In the genomic region with DNA sequence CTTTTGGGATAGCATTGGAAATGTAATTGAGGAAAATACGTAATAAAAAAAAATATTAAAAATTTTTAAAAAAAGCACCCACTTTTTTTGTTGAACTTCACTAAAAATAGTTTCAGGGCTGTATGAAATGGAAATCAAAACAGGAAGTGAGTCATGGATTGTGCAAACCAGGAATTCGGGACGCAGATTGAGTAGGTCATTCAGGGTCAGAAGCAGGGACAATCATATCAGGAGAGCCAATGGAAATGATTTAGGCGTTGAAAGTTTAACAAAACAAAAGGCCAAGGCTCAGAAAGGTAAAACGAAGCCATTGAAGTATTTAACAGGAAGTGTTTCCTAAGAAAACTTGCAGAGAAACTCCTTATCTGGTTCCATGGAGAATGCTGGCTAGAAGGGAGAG, we compare ENCODE assay signal across 15 mouse cellular contexts.
A peak's percentile ranks its signal among the peaks of the same experiment; 100 is the strongest.
DNase-seq lines count a peak whose midpoint lies in the region; ATAC-seq and TF ChIP-seq lines count a peak whose summit lies in the region.
"Had no signal": no experiment of that assay in that cellular context is flagged by ENCODE, and none has a peak within 500 bp of the region (broad histone marks: within the 10 kb centered on the region; RNA-seq: fewer than 3 reads in every experiment).

No protein-coding gene starts in this region.

- H3K4me3 ChIP-seq in heart, postnatal 0 days (ENCODE audit: low read depth, low read length): no peak overlapping the region
- no peak overlapping the region for H3K4me3 ChIP-seq in macrophage (ENCODE audit: inconsistent target)
- no peak overlapping the region for H3K4me3 ChIP-seq in thymus, adult 2 months (ENCODE audit: control insufficient read depth, insufficient read depth, low read length)
- H3K4me3 ChIP-seq: hindbrain, embryonic 10.5 days; limb, embryonic 15.5 days; lung, embryonic 15.5 days; midbrain, embryonic 13.5 days had no signal

- no peaks in the 10 kb centered on the region for H3K9me3 ChIP-seq in heart, postnatal 0 days (replicated peaks; ENCODE audit: control insufficient read depth, low read length)
- H3K9me3 ChIP-seq: hindbrain, embryonic 10.5 days; limb, embryonic 15.5 days; lung, embryonic 15.5 days; midbrain, embryonic 13.5 days had no signal

- 42% methylated on average over 5 of the region's 5 CpGs for WGBS in heart, postnatal 0 days
- WGBS in macrophage (ENCODE audit: missing documents): 40% methylated on average over 5 of the region's 5 CpGs
- WGBS in thymus, adult 2 months: 77% methylated on average over 5 of the region's 5 CpGs

- ATAC-seq in heart, postnatal 0 days (ENCODE audit: insufficient read depth, low read depth): no peak
- ATAC-seq: activated CD4-positive, CD25-positive, alpha-beta regulatory T cell, adult 4 months; forebrain, embryonic 14.5 days; inflammation-experienced regulatory T-cells, adult 6 months; midbrain, embryonic 13.5 days had no signal

- H3K79me2 ChIP-seq in macrophage (ENCODE audit: inconsistent target): no peaks in the 10 kb centered on the region

- H3K4me1 ChIP-seq in heart, postnatal 0 days (ENCODE audit: control insufficient read depth, insufficient read depth): no peaks in the 10 kb centered on the region
- no peaks in the 10 kb centered on the region for H3K4me1 ChIP-seq in thymus, adult 2 months (replicated peaks; ENCODE audit: control insufficient read depth, insufficient read depth, low read length)
- H3K4me1 ChIP-seq: hindbrain, embryonic 10.5 days; limb, embryonic 15.5 days; lung, embryonic 15.5 days; midbrain, embryonic 13.5 days had no signal

- no peak overlapping the region for H3K4me2 ChIP-seq in heart, postnatal 0 days (ENCODE audit: low read depth, low read length)
- H3K4me2 ChIP-seq: limb, embryonic 15.5 days; lung, embryonic 15.5 days; midbrain, embryonic 13.5 days had no signal

- no peak overlapping the region for H3K27ac ChIP-seq in heart, postnatal 0 days (ENCODE audit: low read depth)
- H3K27ac ChIP-seq in macrophage: peak overlapping the region; percentile 68
- no peak overlapping the region for H3K27ac ChIP-seq in thymus, adult 2 months (ENCODE audit: control insufficient read depth, insufficient read depth, low read length)
- H3K27ac ChIP-seq: hindbrain, embryonic 10.5 days; limb, embryonic 15.5 days; lung, embryonic 15.5 days; midbrain, embryonic 13.5 days had no signal

- TF ChIP-seq POLR2A in thymus, adult 2 months (IDR thresholded peaks at IDR 0.05; ENCODE audit: control insufficient read depth, extremely low read depth, insufficient read depth, low read length, poor library complexity): no peak

- peak; percentile 22 for DNase-seq in heart, postnatal 0 days (ENCODE audit: low spot score)
- DNase-seq in heart, postnatal 4 days: no peak
- peak; percentile 76 for DNase-seq in 3T3-L1 (ENCODE audit: low read depth, low spot score)
- DNase-seq in Muller cell, postnatal 12 days (ENCODE audit: inconsistent ontology term): peak; percentile 20
- DNase-seq in thymus, adult 2 months: no peak
- DNase-seq in cerebellum, adult 9-10 months: no peak
- DNase-seq: cerebellum, adult 11-12 months had no signal

- H3K9ac ChIP-seq in heart, postnatal 0 days (replicated peaks; ENCODE audit: low read depth, low read length): no peak overlapping the region
- H3K9ac ChIP-seq: limb, embryonic 15.5 days; lung, embryonic 15.5 days; midbrain, embryonic 13.5 days had no signal

- no peaks in the 10 kb centered on the region for H3K27me3 ChIP-seq in heart, postnatal 0 days (ENCODE audit: control insufficient read depth, insufficient read depth, low read length)
- H3K27me3 ChIP-seq in thymus, adult 2 months (ENCODE audit: control insufficient read depth, insufficient read depth, low read length): no peaks in the 10 kb centered on the region
- H3K27me3 ChIP-seq: limb, embryonic 15.5 days; lung, embryonic 15.5 days; midbrain, embryonic 13.5 days had no signal

- no peak for TF ChIP-seq EP300 in heart, postnatal 0 days (IDR thresholded peaks at IDR 0.05; ENCODE audit: low read depth)

- no peak for TF ChIP-seq CTCF in heart, postnatal 0 days (IDR thresholded peaks at IDR 0.05; ENCODE audit: low read depth)
- no peak for TF ChIP-seq CTCF in thymus, adult 2 months (IDR thresholded peaks at IDR 0.05; ENCODE audit: borderline replicate concordance, control insufficient read depth, extremely low read depth, insufficient read depth, low read length, poor library complexity)

- no peaks in the 10 kb centered on the region for H3K36me3 ChIP-seq in heart, postnatal 0 days (replicated peaks; ENCODE audit: control insufficient read depth, insufficient read depth, low read length)
- no peaks in the 10 kb centered on the region for H3K36me3 ChIP-seq in macrophage (ENCODE audit: inconsistent target)
- no peaks in the 10 kb centered on the region for H3K36me3 ChIP-seq in thymus, adult 2 months (ENCODE audit: control insufficient read depth, insufficient read depth, low read length)
- H3K36me3 ChIP-seq: hindbrain, embryonic 10.5 days; limb, embryonic 15.5 days; lung, embryonic 15.5 days; midbrain, embryonic 13.5 days had no signal

Comparison
In these comparisons a context has a peak if more than half of its experiments do, and no peak if none do; other contexts are left out.
1. DNase-seq: peak in heart, postnatal 0 days (single experiment), 3T3-L1 (single experiment) and Muller cell, postnatal 12 days (single experiment); none in heart, postnatal 4 days (single experiment), thymus, adult 2 months (single experiment) and cerebellum, adult 9-10 months (single experiment).